Mouse (Mus musculus): Measurements from ENCODE around the gene Klf16.
A peak's percentile ranks its signal among the peaks of the same experiment; 100 is the strongest.

Gene Klf16

DNA sequence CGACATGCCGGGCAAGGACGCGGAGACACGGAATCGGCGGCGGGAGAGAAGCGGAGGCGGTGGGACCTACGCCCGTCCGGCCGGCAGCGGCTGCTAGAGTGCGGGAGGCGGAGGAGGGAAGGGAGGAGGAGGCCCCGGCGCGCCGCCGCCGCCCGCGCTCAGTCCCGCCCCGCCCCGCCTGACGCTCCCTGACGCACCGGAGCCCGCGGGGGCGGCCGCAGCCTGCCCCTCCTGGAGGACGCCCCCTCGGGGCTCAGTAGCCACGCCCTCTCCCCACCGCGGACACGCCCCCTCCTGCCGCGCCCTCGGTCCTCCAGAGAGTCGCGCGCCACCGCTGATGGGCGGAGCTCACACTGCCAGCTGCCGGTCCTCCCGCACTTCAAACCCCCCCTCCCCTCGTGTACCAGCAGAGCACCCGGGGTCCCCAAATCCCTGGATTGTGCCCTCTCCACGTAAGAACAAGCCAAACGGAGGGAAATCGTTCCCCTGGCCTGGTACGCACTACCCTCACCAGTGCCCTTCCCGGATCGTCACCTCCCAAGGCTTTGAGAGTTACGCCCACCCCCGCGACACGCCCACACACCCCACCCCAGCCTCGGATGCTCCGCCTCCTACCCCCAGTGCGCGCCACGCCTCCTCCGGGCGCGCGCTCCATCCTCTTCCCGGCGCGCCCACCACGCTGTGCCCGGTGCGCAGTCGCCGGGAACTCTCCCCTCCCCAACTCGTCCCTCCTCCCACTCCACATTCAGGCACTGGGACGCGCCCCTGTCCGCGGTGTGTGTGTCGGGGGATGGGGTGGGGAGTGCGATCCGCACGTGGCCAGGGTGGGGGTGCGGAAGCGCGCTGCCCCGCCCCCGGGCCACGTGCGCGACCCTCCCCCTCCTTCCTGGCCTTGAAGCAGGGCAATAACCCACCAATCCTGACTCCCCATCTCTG is at the start of gene Klf16:
Gene Klf16 (minus strand): TSS at position 127 of the 936 bp plus-strand sequence.
- DNase-seq = peak; percentile 99

GRCm38 (mm10) chr10:80625764-80626163 is 48.6 kb upstream of the Klf16 start:
- DNase-seq = no peak

DNA sequence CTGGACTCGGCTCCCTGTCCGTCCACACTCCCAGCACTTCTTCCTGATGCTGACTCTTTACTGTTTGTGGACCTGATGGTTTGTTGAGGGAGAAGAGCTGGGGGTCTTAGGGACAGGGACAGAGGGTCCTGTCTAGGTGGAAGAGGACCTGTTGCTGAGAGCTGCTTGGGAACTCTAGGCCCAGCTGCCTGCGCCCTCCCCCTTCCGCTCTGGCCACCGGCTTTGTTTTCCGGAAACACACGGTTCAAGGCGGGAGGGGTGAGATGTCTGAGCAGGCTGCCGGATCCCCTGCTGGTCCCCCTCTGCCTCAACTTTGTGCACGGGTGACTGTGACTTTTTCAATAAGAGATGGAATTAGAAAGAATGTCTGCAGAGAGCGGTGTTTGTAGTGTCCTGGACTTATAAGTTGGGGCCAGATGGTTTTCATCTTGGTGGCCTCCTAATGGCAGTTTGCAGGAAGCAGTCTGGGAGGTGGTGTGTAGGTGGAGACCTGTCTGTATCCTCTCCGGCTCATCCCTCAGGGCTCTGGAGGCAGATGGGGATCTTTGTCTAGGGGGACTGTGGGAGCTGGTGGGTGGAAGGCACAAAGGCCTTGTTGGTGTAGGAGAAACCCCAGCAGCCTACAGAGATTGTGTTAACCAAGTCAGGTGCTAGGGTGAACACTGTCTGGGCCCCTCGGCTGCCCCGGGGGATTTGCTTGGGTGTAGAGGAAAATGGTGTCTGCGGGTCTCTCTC is 46.5 kb upstream of the Klf16 start:
- DNase-seq = peak; percentile 84

DNA sequence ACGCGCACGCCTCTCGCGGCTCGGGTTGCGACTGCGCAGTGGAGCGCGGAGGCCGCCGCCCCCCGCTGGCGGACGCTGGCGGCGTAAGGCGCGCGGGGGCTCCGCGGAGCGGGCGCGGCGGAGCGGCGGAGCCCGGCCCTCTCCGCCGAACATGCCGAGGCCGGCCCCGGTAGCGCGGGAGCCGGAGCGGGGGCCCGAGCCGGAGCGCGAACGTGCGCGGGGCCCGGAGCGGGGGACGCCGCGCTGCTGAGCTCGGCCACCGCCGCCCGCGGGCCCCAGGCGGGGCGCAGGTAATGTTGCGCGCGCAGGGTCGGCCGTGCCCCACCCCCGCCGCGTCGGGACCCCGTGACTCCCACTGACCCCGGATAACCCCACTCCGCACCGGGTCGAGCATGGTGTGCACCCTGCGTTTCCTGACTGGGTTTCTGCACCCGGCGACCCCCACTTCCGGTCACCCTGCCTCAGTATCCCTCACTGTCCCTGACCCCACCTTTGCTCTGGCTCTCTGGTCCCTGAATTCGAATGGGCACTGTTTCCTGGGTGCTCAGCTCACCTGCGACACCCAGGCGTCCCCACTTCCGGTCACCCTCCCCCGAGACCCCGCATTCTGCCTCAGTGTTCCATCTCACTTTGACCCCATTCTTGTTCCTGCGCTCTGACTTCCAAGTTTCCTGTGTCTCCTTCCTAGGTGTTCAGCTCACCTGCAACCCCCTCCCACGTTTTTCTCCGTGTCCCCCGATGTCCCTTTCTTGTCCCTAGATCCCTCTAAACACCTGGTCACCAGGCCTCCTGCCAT is 45.7 kb upstream of the Klf16 start, which contains the start of gene Csnk1g2:
Gene Csnk1g2 (plus strand): TSS at position 178 of the 796 bp plus-strand sequence.
- peak; percentile 92 for DNase-seq

DNA sequence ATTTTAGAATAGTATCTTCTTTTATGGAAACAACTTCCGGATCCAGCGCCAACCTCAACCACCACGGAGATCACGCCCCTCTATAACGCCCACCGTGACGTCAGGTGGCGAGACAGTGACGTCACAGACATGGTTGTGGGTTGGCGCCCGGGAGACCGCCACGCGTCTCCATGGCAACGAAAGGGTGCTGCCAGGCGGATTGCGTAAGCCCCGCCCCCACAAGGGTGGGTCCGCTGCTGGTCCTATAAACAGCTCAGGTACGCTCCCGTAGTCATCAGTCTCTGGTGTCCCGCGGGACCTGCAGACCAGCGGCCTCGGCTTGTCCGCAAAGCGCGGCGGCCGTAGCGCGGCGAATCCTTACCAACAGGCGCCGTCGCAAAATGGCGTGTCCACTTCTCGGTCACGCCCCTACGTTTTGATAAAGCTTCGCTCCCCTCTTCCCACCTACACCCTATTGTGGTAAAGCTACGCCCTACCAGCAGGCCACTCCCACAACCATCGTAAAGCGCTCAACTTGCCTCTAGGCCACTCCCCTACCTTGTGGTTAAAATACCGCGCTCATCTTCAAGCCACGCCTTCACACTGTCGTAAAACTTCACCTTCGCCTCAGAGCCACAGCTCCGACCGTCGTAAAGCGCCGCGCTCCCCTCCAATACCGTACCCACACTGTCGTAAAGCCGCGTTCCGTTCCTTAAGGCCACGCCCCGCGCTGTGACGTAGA is 45.0 kb upstream of the Klf16 start:
- peak; percentile 100 for DNase-seq

DNA sequence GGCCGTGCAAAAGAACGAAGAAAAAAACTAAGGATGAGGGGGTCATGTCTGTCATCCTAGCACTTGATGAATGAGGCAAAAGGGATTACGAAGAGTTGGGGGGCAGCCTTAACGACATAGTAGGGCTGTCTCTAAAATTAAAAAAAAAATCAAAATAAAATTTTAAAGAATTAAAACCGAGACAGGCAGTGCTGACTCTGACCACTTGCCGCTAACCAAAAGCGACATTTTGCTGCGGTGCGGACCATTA is 44.5 kb upstream of the Klf16 start:
- no peak for DNase-seq

DNA sequence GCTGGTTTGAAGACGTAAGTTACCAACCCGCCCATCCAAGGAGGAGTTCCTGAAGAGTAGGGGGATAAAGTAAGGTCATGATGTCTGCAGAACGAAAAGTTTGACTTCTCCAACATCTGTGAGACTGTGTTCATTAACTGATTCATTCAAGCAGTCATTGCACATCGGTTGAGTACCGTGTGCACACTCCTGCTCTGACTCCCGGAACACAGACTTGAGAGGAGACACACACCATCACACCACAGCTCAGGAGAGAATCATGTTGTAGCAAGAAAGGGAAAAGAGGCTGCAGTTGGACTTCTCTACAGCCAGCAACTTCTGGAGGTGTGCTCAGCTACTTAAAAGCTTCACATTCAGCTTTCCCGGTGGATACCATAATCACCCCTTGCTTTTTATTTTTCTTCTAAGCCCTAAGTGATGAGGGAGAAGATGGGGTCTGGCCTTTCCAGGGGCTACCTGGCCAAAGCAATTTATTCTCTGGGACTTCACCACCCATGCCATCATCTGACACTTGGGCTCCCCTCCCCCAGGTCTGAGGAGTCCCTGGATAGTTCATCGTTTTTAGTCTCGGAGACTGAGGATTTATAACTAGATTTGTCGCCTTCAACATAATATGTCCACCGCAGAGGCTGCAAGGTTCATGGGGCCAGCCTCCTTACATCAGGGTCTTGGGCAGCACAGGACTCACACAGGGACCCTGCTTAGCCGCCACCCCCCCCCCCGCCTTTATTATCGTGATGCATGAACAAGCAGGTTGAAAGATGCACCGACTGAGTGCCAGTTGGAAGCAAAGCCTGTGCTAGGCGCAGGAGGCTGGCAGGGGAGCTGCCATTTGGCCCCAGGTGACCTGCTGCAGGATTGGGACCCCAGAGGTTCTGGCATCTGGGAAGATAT is 43.9 kb upstream of the Klf16 start:
- DNase-seq = no peak

DNA sequence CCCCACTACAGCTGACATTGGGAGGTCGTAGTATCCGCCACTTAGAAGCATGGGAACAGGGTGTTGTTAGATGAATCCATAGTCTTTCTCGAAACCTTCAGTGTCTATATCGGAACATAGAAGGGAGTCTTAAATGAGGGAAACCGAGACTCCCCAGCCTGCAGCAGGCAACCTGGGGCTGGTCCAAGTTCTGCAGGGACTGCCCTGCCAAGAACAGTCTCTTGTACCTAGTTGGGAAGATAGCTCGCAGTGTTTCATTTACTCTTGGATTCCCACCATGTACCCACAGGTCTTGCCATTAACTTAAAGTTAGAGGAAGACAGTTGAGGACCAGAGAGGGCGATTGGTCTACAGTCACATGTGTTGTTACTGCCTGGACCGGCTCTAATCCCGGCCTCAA is 43.2 kb upstream of the Klf16 start:
- no peak for DNase-seq

DNA sequence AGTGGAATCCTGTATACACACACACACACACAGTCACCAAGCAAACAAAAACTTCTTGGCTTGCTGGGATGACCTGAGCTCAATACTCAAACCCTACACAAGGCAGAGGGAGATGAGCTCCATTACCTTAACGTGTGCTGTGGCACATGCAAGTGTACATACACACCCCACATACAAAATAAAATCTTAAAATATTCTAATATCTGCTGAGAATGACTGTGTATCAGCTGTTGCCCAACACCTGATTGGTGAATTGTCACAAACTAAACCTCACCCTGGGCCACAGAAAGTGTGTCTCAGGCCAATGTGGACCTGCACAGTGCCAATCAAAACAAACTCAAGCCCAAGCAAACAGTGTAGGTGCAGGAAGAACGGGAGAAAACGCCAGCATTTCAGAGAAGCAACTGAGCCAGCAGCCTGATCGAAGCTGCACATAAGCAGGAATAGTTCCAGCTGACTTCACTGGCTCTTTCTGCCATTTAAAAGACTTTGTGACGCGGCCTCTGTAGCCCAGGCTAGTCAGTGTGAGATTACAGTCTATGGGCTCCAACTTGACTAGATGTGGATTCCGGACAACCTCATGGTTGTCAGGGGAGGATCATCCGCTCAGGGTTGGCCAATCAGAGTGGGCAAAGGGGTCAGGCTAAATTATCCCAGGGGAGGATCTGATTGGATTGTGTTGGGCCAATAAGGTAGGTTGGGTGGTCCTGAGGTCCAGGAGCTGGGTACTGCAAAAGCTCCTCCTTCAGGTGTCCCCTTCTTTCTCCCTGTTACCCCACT is 42.5 kb upstream of the Klf16 start:
- no peak for DNase-seq

DNA sequence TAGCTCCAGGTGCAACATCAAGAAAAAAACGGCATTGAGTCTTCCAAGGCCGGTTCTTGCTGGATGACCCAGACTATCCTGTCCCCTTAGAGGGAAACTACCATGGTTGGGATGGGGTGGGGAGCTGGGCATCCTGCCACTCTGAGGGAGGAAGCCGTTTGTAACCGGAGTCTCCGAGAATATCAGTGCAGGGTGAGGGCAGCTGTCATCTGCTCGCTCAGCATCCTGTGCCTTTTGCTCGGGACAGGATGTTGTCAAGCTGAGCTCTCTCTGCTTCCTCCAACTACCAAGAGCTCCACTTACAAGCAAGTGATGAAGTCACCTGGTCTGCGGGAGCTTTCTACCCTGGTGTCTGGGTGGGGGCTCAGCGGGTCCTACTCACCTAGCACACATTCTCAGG is 41.1 kb upstream of the Klf16 start:
- peak; percentile 73 for DNase-seq

GRCm38 (mm10) chr10:80614351-80614750 is 37.2 kb upstream of the Klf16 start:
- DNase-seq = peak; percentile 56

DNA sequence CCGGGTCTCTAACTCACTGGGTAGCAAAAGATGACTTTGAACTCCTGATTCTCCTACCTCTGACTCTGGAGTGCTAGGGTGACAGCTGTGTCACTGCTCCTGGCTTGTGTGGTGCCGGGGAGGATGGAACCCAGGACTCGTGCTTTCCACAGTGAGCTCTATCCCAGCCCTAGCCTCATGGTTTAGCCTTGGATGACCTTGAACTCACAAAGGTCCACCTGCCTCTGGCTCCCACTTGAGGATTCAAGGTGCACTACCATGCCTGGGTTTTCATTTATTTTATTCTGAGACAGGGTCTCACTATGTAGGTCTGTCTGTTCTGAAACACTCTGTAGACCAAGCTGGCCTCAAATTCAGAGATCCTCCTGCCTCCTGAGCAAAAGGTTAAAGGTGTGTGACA is 36.7 kb upstream of the Klf16 start:
- no peak for DNase-seq

DNA sequence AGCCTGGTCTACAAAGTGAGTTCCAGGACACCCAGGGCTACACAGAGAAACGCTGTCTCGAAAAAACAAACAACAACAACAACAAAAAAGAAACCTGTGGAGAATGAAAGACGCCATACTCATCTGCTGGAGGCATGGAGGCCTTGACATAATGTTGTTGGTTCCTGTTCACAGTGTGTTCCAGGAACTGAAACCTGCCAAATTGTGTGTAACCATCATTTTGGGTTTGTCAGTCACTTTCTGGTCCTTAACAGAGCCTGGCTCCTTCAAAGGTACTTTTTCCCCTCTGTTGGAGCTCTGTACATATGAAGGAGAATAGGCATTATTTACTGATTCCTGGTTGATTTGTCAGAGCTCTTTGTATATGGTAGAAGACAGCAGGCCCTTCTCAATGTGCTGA is 34.8 kb upstream of the Klf16 start:
- no peak for DNase-seq

DNA sequence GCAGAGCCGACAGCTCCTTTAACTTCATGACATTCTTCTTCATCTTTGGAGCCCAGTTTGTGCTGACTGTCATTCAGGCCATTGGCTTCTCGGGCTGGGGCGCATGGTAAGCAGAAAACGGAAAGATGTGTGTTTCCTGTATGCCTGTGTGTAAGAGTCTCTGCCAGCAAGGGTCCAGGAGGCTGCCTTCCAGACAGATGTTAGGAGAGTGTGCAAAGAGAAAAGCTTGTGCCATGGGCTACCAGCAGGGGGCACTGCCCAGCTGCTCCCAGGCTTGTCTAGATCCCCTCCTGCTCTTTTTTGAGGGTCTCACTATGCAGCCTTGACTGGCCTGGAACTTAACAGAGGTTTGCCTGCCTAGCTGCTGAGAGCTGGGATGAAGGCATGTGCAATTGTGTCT is 33.9 kb upstream of the Klf16 start:
- DNase-seq = peak; percentile 90

DNA sequence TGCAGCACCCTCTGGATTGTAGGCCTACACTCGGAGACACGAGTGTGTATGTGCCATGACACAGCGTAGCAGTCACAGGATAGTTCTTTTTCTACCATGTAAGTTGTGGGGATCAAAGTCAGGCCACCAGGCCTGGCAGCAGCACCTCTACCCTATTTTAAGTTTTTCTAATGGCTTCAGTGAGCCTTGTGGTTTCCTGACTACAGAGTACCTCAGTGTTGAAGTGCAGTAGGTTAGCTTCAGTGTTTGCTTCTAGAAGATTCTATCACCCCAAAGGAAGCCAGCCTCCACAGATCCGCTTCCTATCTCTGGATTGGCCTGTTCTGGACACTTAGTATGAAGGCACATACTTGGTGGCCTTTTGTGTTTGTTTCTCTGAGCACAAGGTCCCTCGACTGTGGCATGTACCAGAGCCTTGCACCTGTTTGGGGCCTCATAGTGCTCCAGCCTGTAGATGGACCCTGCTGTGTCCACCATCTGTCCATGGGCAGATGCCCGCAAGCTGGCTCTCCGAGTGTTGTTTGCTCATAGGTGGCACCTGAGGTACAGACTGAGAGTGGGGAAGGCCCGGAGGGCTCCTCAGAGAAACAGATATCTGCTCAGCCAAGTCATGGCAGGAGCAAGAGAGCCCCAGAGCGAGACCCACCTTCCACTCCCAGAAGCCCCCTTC is 33.1 kb upstream of the Klf16 start:
- no peak for DNase-seq

GRCm38 (mm10) chr10:80609269-80609924 is 32.3 kb upstream of the Klf16 start:
- DNase-seq = no peak

GRCm38 (mm10) chr10:80608435-80608834 is 31.3 kb upstream of the Klf16 start:
- no peak for DNase-seq

DNA sequence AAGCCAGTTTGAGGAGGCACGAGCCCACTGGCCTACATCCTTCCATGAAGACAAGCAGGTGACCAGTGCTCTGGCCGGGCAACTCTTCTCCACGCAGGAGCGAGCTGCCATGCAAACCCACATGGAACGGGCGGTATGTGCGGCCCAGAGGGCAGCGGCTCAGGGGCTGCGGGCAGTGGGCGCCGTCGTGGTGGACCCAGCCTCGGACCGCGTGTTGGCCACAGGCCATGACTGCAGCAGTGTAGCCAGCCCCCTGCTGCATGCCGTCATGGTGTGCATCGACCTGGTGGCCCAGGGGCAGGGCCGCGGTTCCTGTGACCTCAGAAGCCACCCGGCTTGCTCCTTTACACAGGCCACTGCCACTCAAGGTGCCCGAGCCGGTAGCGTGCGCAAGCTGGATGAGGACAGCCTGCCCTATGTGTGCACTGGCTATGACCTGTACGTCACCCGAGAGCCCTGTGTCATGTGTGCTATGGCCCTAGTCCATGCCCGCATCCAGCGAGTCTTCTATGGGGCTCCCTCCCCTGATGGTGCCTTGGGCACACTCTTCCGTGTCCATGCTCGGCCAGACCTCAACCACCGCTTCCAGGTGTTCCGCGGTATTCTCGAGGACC is 29.7 kb upstream of the Klf16 start:
- DNase-seq = no peak

DNA sequence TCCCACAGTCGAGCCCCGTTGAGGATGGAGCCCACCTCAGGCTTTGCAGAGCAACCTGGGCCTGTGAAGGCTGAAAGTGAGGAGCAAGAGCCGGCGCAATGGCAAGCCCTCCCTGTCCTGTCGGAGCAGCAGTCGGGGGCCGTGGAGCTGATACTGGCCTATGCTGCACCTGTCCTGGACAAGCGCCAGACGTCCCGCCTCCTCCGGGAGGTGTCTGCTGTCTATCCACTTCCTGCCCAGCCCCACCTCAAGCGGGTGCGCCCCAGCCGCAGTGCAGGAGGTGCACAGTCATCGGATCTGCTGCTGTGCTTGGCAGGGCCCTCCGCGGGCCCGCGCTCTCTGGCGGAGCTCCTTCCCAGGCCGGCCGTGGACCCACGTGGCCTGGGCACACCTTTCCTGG is 29.2 kb upstream of the Klf16 start:
- peak; percentile 67 for DNase-seq
